Mouse (Mus musculus): ENCODE measurements around the gene Tnfrsf19.
A peak's percentile ranks its signal among the peaks of the same experiment; 100 is the strongest.

Tnfrsf19 gene

GRCm38 (mm10) chr14:61046091-61046681 is at the start of gene Tnfrsf19:
Gene Tnfrsf19 (minus strand): TSS chr14:61046490.
- peak; percentile 92 for DNase-seq (ENCODE audit: extremely low spot score)

DNA sequence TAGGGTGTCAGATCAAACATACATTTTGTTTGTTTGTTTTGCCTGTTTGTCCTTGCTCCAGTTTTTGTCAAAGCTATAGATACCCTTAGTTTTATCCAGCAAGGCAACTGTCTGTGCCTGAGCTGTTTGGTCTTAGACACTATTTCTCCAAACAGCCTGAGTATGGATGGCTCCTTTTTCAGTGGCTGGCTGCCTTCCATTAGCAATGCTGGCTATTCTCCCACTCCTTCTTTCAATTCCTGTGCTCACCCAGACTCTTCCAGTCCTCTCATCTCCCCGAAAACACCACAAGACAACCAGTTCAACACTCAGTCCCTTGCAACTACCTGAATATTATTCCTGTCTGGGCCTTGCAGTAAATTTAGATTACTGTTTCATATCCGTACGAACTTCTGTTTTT is 45.8 kb upstream of the Tnfrsf19 start:
- no peak for DNase-seq (ENCODE audit: extremely low spot score)

GRCm38 (mm10) chr14:61090955-61091354 is 44.7 kb upstream of the Tnfrsf19 start:
- DNase-seq (ENCODE audit: extremely low spot score) = no peak

DNA sequence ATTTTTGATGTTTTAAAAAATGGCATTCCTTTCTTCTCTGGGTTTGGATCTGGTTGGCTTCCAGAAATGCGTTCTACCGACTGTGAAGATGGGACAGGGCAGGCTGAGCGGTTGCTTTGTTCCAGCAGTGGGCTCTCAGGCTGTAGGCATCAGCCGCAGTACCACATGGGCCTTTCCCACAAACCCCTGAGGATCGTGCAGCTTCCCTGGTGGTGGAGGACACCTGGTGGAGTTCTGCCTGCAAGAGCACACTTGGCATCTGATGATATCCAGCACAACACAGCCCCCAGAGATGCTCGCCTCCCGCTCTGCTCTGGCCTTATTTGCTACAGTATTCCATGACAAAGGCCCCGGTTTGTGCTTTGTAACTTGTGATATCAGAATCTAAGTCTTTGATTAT is 41.9 kb upstream of the Tnfrsf19 start:
- no peak for DNase-seq (ENCODE audit: extremely low spot score)

- DNase-seq (ENCODE audit: extremely low spot score) = peak; percentile 54
Measured at GRCm38 (mm10) chr14:61085325-61085724, 39.0 kb upstream of the Tnfrsf19 start.

GRCm38 (mm10) chr14:61069555-61069954 is 23.3 kb upstream of the Tnfrsf19 start:
- DNase-seq (ENCODE audit: extremely low spot score) = no peak

- DNase-seq (ENCODE audit: extremely low spot score) = no peak
Measured at GRCm38 (mm10) chr14:61061729-61062128, 15.4 kb upstream of the Tnfrsf19 start.

GRCm38 (mm10) chr14:61059316-61059945 is 13.1 kb upstream of the Tnfrsf19 start:
- DNase-seq (ENCODE audit: extremely low spot score) = no peak

DNA sequence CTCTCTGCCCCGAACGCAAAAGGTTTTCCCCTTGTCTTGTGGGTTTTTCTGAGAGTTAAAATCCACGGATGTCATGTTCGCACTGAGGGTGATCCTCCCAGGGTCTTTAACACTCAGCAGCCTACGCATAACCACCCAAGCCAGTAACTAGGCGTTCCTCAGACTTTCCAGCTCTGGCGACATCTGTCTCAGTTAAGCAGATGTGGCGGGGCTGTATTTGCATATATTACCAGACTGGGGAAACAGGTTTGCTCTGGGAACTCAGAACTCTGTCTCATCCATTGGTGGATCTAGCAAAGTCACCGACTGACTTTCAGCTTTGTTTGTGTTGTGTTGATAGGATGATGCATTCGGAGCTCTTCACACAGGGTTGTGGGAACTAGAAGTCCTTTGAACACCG is 10.7 kb upstream of the Tnfrsf19 start:
- no peak for DNase-seq (ENCODE audit: extremely low spot score)

DNA sequence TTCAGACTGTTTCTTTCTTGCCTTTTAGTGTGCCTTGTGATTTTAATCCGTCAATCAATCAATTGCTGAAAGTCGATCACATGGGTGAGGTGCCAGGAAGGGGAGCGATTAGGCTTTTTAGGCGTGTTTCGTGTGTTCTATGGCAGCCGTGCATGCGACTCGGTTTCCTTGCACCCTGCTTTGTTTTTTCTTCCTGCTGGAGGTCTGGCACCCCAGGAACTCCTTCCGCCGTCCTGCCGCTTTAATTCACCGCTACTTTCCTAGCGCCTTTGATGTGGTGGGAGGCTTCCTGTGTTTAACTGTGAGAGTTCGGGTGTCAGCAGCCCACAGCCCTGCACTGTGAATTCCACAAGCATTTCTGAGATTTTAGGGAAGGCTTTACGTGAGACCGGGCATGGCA is 10.2 kb upstream of the Tnfrsf19 start:
- peak; percentile 36 for DNase-seq (ENCODE audit: extremely low spot score)

DNA sequence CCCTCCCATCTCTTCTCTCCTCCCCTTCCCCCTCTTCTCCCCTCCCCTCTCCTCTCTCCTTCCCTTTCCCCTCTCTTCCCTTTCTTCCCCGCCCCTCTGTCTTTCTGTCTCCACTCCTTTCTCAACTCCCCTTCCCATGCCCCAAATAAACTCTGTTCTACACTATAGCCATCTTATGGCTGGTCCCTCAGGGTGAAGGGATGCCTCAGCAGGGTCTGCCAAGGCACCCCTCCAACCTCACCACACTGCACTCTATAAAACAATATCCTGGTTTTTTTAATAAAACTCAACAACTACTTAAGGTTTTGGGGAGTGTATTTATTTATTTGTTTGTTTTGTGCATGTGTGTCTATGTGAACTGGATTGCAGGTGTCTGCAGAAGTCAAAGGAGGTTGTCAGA is 9.6 kb upstream of the Tnfrsf19 start:
- DNase-seq (ENCODE audit: extremely low spot score) = no peak

DNA sequence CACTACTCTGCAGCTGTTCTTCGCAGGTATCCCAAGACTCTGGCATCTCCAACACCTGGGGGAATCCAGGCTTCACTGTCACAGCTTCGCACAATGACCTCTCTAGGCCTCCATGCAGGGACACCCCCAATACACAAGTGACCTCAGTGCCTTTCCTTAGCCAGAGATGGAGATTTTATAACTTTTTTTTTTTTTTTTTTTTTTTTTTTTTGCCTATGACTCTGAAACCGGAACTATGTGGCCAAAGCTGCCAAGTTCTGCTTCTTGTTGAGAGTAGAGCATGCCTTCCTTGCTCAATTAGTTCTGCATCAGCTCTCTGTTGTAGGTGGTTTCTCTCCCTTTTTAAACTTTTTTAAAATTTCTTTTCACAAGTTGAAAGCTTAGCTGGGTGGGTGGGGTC is 5.9 kb upstream of the Tnfrsf19 start:
- DNase-seq (ENCODE audit: extremely low spot score) = no peak

GRCm38 (mm10) chr14:61045446-61046090 is 722 bp downstream of the Tnfrsf19 start:
- DNase-seq (ENCODE audit: extremely low spot score) = peak; percentile 62

GRCm38 (mm10) chr14:61044316-61044715 is 2.0 kb downstream of the Tnfrsf19 start:
- no peak for DNase-seq (ENCODE audit: extremely low spot score)

DNA sequence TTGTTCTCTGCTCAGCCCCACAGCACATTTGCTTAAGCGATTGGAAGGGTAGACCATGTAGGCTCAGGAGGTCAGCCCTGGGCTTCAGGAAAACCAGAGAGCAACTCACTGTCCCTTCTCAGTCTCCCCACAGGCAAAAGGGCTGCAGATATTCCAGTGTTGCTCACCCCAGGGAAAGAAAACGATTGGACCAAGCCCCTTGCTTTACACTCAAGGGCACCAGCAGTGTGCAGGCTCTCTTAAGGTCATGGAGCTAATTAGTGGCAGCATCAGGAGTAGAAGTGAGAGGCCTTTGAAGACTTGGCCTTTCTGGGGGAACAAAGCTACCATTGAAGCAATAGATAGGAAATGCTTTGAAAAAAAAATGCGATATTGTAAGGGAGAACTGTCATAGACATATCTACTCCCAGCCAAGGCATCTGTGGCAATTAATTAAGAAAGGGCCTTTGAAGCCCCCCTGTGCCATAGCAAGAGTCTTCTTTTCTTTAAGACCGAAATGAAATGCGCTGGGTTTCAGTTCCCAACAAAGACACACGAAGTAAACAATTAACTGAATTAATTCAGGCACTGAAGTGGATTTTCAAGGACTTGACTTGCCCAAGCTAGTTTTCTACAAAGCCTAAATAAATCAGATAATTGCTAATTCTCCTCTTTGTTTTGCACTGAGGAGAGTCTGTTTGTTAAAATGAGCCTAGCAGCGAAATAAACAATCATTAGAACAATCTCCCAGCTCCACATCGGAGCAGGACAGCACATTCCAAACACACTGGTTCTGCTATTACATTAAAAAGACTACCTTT is 2.6 kb downstream of the Tnfrsf19 start:
- DNase-seq (ENCODE audit: extremely low spot score) = peak; percentile 69

DNA sequence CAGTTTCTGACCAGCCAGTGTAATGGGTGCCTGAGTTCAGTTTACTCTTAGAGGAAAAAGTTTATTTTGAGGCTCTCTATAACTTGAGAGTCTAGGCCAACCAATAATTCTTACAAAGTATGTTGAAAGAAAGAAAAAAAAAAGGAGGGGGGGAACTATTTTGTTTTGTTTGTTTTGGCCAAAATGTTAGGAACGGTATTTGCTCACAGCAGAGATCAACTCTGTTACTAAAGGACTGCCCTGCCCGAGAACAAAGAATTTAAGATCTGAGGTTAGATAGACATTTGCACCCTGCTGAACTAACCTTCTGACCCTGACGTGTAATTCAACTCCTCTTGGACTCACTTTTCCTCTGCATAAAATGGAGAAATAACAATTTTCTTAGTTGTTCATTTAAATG is 4.0 kb downstream of the Tnfrsf19 start:
- DNase-seq (ENCODE audit: extremely low spot score) = no peak

DNA sequence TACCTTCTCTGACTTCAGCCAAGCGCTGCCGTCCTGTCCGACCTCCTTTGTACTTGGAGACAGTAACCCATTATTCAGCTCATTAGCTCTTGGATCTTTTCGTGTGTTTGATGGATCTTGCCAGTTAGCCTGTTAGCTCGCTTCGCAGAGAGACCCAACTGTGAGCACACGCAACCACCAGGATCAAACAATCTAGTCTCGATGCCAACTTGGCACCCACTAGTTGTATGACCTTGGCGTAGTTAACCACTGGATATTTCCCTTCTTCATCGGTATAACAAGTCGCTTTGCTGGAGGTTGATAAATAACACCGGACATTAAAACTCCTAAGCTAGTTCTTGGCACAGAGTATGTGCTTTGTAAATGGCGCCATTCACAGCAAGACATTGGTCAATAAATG is 6.1 kb downstream of the Tnfrsf19 start:
- no peak for DNase-seq (ENCODE audit: extremely low spot score)

DNA sequence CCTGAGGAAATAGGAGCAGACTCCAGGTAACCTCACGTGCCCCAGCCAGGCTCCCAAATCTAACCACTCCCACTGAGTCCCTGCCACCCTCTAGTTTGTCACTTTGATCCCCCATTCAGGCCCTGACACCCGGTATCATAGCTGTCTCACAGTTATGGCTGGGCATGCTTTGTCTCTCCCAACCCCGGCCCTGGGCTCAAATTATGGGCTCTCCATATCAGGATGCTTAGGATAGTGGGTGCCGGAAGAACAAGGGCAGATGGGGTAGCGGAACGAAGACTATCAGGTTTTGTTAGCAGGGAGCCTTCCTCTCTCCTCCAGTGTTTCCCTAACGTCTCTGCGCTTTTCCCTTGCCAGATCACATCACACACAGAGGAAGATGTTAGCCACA is 8.2 kb downstream of the Tnfrsf19 start:
- no peak for DNase-seq (ENCODE audit: extremely low spot score)

- DNase-seq (ENCODE audit: extremely low spot score) = peak; percentile 88
Measured at GRCm38 (mm10) chr14:61037321-61038081, 8.8 kb downstream of the Tnfrsf19 start.

DNA sequence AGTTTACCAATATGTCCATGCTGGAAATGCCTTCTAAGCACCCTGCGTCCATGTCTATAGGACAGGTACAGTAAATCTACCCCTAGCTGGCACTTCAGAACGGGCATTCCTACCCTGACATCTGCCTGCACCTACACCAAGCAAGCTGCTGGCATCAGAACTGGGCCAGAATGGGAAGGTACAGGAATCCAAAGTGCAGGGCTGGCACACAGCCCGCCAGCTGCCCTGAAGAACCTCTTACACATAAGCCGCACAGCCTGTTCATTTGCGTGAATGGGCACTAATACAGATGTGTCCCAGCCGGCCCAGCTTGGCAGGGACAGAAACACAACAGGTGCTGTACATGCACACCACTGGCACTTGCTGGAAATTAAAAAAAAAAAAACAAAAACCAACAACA is 15.9 kb downstream of the Tnfrsf19 start:
- DNase-seq (ENCODE audit: extremely low spot score) = no peak

DNA sequence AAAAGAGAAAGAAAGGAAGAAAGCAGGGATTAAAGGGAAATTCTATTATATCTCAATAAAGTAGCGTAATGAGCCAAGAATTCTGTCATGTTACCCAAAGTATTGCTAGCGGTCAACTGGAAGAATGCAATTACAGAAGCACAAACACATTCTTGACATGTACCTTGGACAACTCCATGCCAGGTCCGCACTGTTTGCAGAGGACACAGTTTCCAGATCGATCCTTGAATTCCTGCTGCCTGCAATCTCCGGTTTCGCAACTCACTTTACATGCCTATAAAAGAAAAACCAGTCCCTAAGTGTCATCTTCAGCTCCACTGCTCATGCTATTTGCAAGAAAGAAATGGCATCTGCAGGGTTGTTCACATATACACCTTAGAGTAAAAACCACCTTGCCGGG is 22.3 kb downstream of the Tnfrsf19 start:
- DNase-seq (ENCODE audit: extremely low spot score) = no peak

- no peak for DNase-seq (ENCODE audit: extremely low spot score)
Measured at GRCm38 (mm10) chr14:61022383-61022782, 23.9 kb downstream of the Tnfrsf19 start.
